In the genomic region with DNA sequence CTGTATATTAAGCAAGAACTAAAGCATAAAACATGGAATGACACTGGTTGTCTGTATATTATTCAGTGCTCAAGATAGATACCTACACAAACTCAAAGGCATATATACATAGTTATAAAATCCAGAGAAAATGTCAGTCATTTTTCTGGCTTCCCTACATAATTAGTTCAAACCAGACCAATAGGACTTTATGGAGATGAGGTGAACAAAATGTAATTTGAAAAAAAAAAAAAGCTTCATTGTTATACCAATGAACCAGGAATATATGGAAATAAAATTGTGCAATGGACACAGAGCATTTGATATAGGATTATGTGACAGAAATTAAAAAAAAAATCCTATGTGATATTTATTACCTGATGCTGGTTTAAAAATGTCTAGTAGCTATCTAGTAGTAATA, we compare ENCODE assay signal across 22 mouse cellular contexts.
A peak's percentile ranks its signal among the peaks of the same experiment; 100 is the strongest.
DNase-seq lines count a peak whose midpoint lies in the region; ATAC-seq and TF ChIP-seq lines count a peak whose summit lies in the region.
"Had no signal": no experiment of that assay in that cellular context is flagged by ENCODE, and none has a peak within 500 bp of the region (broad histone marks: within the 10 kb centered on the region; RNA-seq: fewer than 3 reads in every experiment).

No protein-coding gene starts in this region.

- DNase-seq in liver, embryonic 11.5 days (ENCODE audit: low spot score) = no peak
- DNase-seq in liver = no peak
- DNase-seq in liver, embryonic 13.5 days = no peak
- no peak for DNase-seq in liver, postnatal 0 days
- no peak for DNase-seq in lung, postnatal 0 days (ENCODE audit: low spot score)
- no peak for DNase-seq in heart, adult 8-10 months (ENCODE audit: low spot score)
- DNase-seq: adrenal gland, adult 2 months; adrenal gland, postnatal 10 days; adrenal gland, postnatal 25 days; B cell, adult 2 months; cerebellum, adult 11 months; cerebellum, adult 2 months; cerebellum, adult 9-10 months; cerebellum, postnatal 10 days; cerebellum, postnatal 25 days; forebrain, postnatal 0 days had no signal

- peak overlapping the region; percentile 53; the same call in 1 of the 2 replicates for H3K27ac ChIP-seq in liver, embryonic 11.5 days (ENCODE audit: low read depth, low read length)
- peak overlapping the region; percentile 70 for H3K27ac ChIP-seq in liver, embryonic 13.5 days
- peak overlapping the region; percentile 50; the same call in 1 of the 2 replicates for H3K27ac ChIP-seq in liver, postnatal 0 days (ENCODE audit: low read depth)
- no peak overlapping the region for H3K27ac ChIP-seq in lung, postnatal 0 days (ENCODE audit: low read length)
- H3K27ac ChIP-seq: embryonic facial prominence, embryonic 10.5 days; embryonic facial prominence, embryonic 12.5 days; forebrain, embryonic 13.5 days; forebrain, embryonic 15.5 days had no signal

- ATAC-seq in liver, embryonic 11.5 days (replicated peaks; ENCODE audit: low FRiP score) = no peak
- no peak for ATAC-seq in liver, embryonic 13.5 days (ENCODE audit: low read depth)
- no peak for ATAC-seq in liver, postnatal 0 days
- no peak for ATAC-seq in lung, postnatal 0 days
- ATAC-seq: CD4-positive, CD25-positive, alpha-beta regulatory T cell, adult 4 months; forebrain, embryonic 13.5 days; forebrain, embryonic 15.5 days; forebrain, postnatal 0 days had no signal

- no peak overlapping the region for H3K9ac ChIP-seq in liver, embryonic 11.5 days (ENCODE audit: low read depth, low read length)
- no peak overlapping the region for H3K9ac ChIP-seq in liver, embryonic 13.5 days
- H3K9ac ChIP-seq in liver, postnatal 0 days (replicated peaks) = no peak overlapping the region
- H3K9ac ChIP-seq in lung, postnatal 0 days (replicated peaks; ENCODE audit: low read depth) = no peak overlapping the region
- H3K9ac ChIP-seq: embryonic facial prominence, embryonic 12.5 days; forebrain, embryonic 13.5 days; forebrain, embryonic 15.5 days; forebrain, postnatal 0 days had no signal

- no peak for TF ChIP-seq CTCF in liver, postnatal 0 days (IDR thresholded peaks at IDR 0.05; ENCODE audit: low read depth)
- no peak for TF ChIP-seq CTCF in lung, postnatal 0 days (IDR thresholded peaks at IDR 0.05)

- H3K27me3 ChIP-seq in liver, embryonic 11.5 days (replicated peaks; ENCODE audit: control insufficient read depth, insufficient read depth, low read length) = no peaks in the 10 kb centered on the region
- no peaks in the 10 kb centered on the region for H3K27me3 ChIP-seq in liver, embryonic 13.5 days
- H3K27me3 ChIP-seq in liver, postnatal 0 days (ENCODE audit: insufficient read depth, low read length) = no peaks in the 10 kb centered on the region
- H3K27me3 ChIP-seq in lung, postnatal 0 days (replicated peaks; ENCODE audit: insufficient read depth, low read length) = no peaks in the 10 kb centered on the region
- H3K27me3 ChIP-seq: CH12.LX; embryonic facial prominence, embryonic 12.5 days; forebrain, embryonic 13.5 days; forebrain, embryonic 15.5 days had no signal

- no peak overlapping the region for H3K4me3 ChIP-seq in liver, embryonic 11.5 days (ENCODE audit: low read depth, low read length)
- no peak overlapping the region for H3K4me3 ChIP-seq in liver, embryonic 13.5 days (replicated peaks)
- no peak overlapping the region for H3K4me3 ChIP-seq in liver, postnatal 0 days (ENCODE audit: low read depth, low read length)
- H3K4me3 ChIP-seq in lung, postnatal 0 days (ENCODE audit: low read depth, low read length) = no peak overlapping the region
- H3K4me3 ChIP-seq: embryonic facial prominence, embryonic 10.5 days; embryonic facial prominence, embryonic 12.5 days; forebrain, embryonic 13.5 days; forebrain, embryonic 15.5 days had no signal

- no peak overlapping the region for H3K4me2 ChIP-seq in liver, embryonic 11.5 days
- H3K4me2 ChIP-seq in liver, embryonic 13.5 days = no peak overlapping the region
- no peak overlapping the region for H3K4me2 ChIP-seq in liver, postnatal 0 days (ENCODE audit: low read depth, low read length)
- H3K4me2 ChIP-seq in lung, postnatal 0 days (replicated peaks; ENCODE audit: low read depth, low read length) = no peak overlapping the region
- H3K4me2 ChIP-seq: embryonic facial prominence, embryonic 12.5 days; forebrain, embryonic 13.5 days; forebrain, embryonic 15.5 days had no signal

- H3K36me3 ChIP-seq in liver, embryonic 11.5 days (ENCODE audit: control insufficient read depth, insufficient read depth, low read length) = no peaks in the 10 kb centered on the region
- H3K36me3 ChIP-seq in liver, embryonic 13.5 days = no peaks in the 10 kb centered on the region
- H3K36me3 ChIP-seq in liver, postnatal 0 days (replicated peaks; ENCODE audit: insufficient read depth, low read length) = no peaks in the 10 kb centered on the region
- H3K36me3 ChIP-seq in lung, postnatal 0 days (ENCODE audit: insufficient read depth, low read length) = no peaks in the 10 kb centered on the region
- H3K36me3 ChIP-seq: embryonic facial prominence, embryonic 10.5 days; embryonic facial prominence, embryonic 12.5 days; forebrain, embryonic 15.5 days had no signal

- H3K9me3 ChIP-seq in liver, embryonic 11.5 days (ENCODE audit: control insufficient read depth, low read length) = no peaks in the 10 kb centered on the region
- no peaks in the 10 kb centered on the region for H3K9me3 ChIP-seq in liver, embryonic 13.5 days (replicated peaks)
- no peaks in the 10 kb centered on the region for H3K9me3 ChIP-seq in liver, postnatal 0 days (ENCODE audit: low read length)
- no peaks in the 10 kb centered on the region for H3K9me3 ChIP-seq in lung, postnatal 0 days (ENCODE audit: low read length)
- H3K9me3 ChIP-seq: embryonic facial prominence, embryonic 10.5 days; embryonic facial prominence, embryonic 12.5 days; forebrain, embryonic 13.5 days; forebrain, embryonic 15.5 days had no signal

- no peak for TF ChIP-seq EP300 in liver, postnatal 0 days (IDR thresholded peaks at IDR 0.05; ENCODE audit: low read depth)
- TF ChIP-seq EP300 in lung, postnatal 0 days (IDR thresholded peaks at IDR 0.05) = no peak

- 0 out of 2 replicates have a peak, but pooled peaks cover 2% of the 10 kb centered on the region for H3K4me1 ChIP-seq in liver, embryonic 11.5 days (replicated peaks; ENCODE audit: control insufficient read depth, insufficient read depth, low read length)
- H3K4me1 ChIP-seq in liver, embryonic 13.5 days (replicated peaks) = peaks cover 24% of the 10 kb centered on the region
- no peaks in the 10 kb centered on the region for H3K4me1 ChIP-seq in liver, postnatal 0 days (ENCODE audit: insufficient read depth)
- no peaks in the 10 kb centered on the region for H3K4me1 ChIP-seq in lung, postnatal 0 days (ENCODE audit: insufficient read depth, low read depth, low read length)
- H3K4me1 ChIP-seq: embryonic facial prominence, embryonic 10.5 days; embryonic facial prominence, embryonic 12.5 days; forebrain, embryonic 13.5 days; forebrain, embryonic 15.5 days had no signal
